Mouse (Mus musculus) megakaryocyte, embryonic 14.5 days (primary cell): ENCODE measurements at regions not wholly inside any gene's neighbourhood (a gene's known extent, or its start where the extent isn't known, plus 50 kb on each side); places are given as distances from the start of the nearest gene placed in this dataset.

ENCODE experiments used
- FLI1 ChIP-seq: IDR thresholded peaks from 2 replicates; pipeline ENCODE4 v1.6.1; 2012; ENCODE audit warnings: low read length, inconsistent platforms, mixed read lengths
- GATA1 ChIP-seq: IDR thresholded peaks from 3 replicates; pipeline ENCODE4 v1.6.1; 2012; ENCODE audit warnings: mixed read lengths, low read length, inconsistent platforms, borderline replicate concordance

GRCm38 (mm10) chr3:81508611-81509010 is 423.8 kb upstream of the Ctso start:
- no peak for TF ChIP-seq GATA1
- no peak for TF ChIP-seq FLI1
